Mouse (Mus musculus) C2C12 (cell line): Measurements from ENCODE around the gene Galns.

Experiments used
- CEBPB ChIP-seq: IDR thresholded peaks from one replicate; pipeline ENCODE4 v1.6.1; 2011; ENCODE audit warnings: low read depth, mild to moderate bottlenecking, control low read depth, moderate library complexity
- CTCF ChIP-seq: IDR thresholded peaks from one replicate; pipeline ENCODE4 v1.5.1; 2011; ENCODE audit not compliant: control insufficient read depth, insufficient read depth, insufficient read length
- MYOD1 ChIP-seq: IDR thresholded peaks from one replicate; pipeline ENCODE4 v1.6.1; 2011; ENCODE audit warnings: low read depth; ENCODE audit not compliant: control insufficient read depth, insufficient read length
- USF1 ChIP-seq: IDR thresholded peaks from one replicate; pipeline ENCODE4 v1.6.1; 2011; ENCODE audit warnings: low read depth, mild to moderate bottlenecking, control low read depth, moderate library complexity

DNA sequence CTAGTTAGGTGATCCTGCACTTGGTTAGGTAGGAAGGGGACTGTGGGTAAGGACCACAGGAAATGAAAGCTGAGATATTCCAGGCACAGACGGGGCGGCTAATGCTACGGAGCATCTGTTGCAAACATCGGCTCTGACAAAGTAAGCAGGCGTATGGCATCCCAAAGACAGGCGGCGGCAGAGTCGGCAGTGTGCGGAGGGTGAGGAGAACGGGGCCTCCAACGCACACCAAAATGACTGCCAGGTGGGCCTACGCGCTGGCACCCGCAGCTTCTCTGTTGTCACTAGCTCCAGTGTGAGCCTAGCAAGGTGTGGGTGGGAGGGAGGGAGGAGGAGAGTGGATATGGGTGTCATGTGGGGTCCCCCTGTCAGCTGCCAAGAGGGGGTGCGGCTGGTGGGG, 30.1 kb upstream of the Galns start:
- no peak for TF ChIP-seq CEBPB
- TF ChIP-seq CTCF, result no peak
- no peak for TF ChIP-seq MYOD1
- no peak for TF ChIP-seq USF1
